Mouse (Mus musculus): ENCODE data around the gene Csrp2.

DNA sequence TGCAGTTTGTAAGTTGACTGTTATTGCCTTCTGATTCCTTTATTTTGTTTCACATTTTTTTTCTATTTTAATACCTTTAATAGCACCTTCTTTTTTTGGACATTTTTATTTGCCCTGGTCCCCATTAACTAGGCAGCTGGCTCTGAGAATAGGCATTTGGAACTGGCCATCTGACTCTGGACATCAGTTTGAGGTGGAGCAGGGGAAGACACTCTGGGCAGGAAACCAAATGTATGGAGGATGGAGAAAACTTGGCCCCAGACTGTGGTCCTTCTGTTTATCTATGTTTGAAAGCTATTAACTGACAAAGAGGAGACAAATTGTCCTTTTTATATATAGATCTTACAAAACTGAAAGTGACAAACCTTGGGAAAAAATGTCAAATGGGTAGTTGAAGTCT is 36.9 kb upstream of the Csrp2 start:
- no peak for TF ChIP-seq CTCF (IDR thresholded peaks at IDR 0.05; ENCODE audit: low read depth)
- no peak for TF ChIP-seq EP300 (IDR thresholded peaks at IDR 0.05; ENCODE audit: low read depth)
